In genomic region chr2:19759169-19759568, GRCm38 (mm10) we compare ENCODE assay signal across 9 mouse cellular contexts.
A peak's percentile ranks its signal among the peaks of the same experiment; 100 is the strongest.
DNase-seq lines count a peak whose midpoint lies in the region; TF ChIP-seq lines count a peak whose summit lies in the region.
"Had no signal": no experiment of that assay in that cellular context is flagged by ENCODE, and none has a peak within 500 bp of the region (broad histone marks: within the 10 kb centered on the region; RNA-seq: fewer than 3 reads in every experiment).

No protein-coding gene starts in this region.

- intact Hi-C loops in left cerebral cortex, postnatal 4 days (cut with DNase I) = no loop called here

- no peak overlapping the region for H3K9ac ChIP-seq in ES-E14 (ENCODE audit: insufficient read depth, low read depth, low read length, poor library complexity, severe bottlenecking)

- H3K36me3 ChIP-seq in ES-E14 (ENCODE audit: control insufficient read depth, insufficient read depth, low read length, poor library complexity, severe bottlenecking) = no peaks in the 10 kb centered on the region

- no peaks in the 10 kb centered on the region for H3K4me1 ChIP-seq in ES-E14 (ENCODE audit: control insufficient read depth in 2 of 2, insufficient read depth in 2 of 2, low read length in 2 of 2, poor library complexity in 1 of 2)

- DNase-seq in adrenal gland, postnatal 14 days = peak; percentile 16
- no peak for DNase-seq in adrenal gland, adult 18-20 months (ENCODE audit: low spot score in 2 of 2)
- DNase-seq in left cerebral cortex, adult 11 months (ENCODE audit: low spot score) = peak; percentile 8
- no peak for DNase-seq in left cerebral cortex, adult 8-10 months (ENCODE audit: low spot score in 2 of 2)
- DNase-seq in ES-E14 (ENCODE audit: low read depth, low spot score) (peak; percentile 20), adipocyte (ENCODE audit: low spot score) (no peak)
- peak; percentile 21 for DNase-seq in left cerebral cortex, postnatal 4 days
- no peak for DNase-seq in gastrocnemius, adult 18-20 months (ENCODE audit: low spot score)
- DNase-seq: gastrocnemius, postnatal 14 days had no signal

- in situ Hi-C loops in ES-E14 (cut with MboI; ENCODE audit: low sequenced_read_pairs in 2 of 2, unreplicated experiment in 2 of 2) = no loop called here

- no peaks in the 10 kb centered on the region for H3K9me3 ChIP-seq in ES-E14 (ENCODE audit: control insufficient read depth, insufficient read depth, low read depth, low read length)

- no peak overlapping the region for H3K4me3 ChIP-seq in ES-E14 (ENCODE audit: insufficient read depth in 1 of 2, low read depth in 1 of 2, low read length in 2 of 2, poor library complexity in 1 of 2, severe bottlenecking in 1 of 2)

- H3K27ac ChIP-seq in ES-E14 (ENCODE audit: insufficient read depth, low read depth, low read length, poor library complexity, severe bottlenecking) = no peak overlapping the region

TF ChIP-seq in ES-E14, 5 proteins besides CTCF, POLR2A, EP300 and RAD21:
- no peak for TF ChIP-seq CHD2 (IDR thresholded peaks at IDR 0.05; ENCODE audit: low read depth, low read length)
- no peak for TF ChIP-seq MAFK (IDR thresholded peaks at IDR 0.05; ENCODE audit: insufficient read depth, low read depth, low read length)
- TF ChIP-seq ZNF384 (IDR thresholded peaks at IDR 0.05; ENCODE audit: low read depth, low read length) = no peak
TF ChIP-seq in ES-E14: peak in this region for 0.

Comparison
In these comparisons a context has a peak if more than half of its experiments do, and no peak if none do; other contexts are left out.
1. DNase-seq: peak in adrenal gland, postnatal 14 days (single experiment), left cerebral cortex, adult 11 months (single experiment), ES-E14 (single experiment) and left cerebral cortex, postnatal 4 days (single experiment); none in adrenal gland, adult 18-20 months (0 of 2), left cerebral cortex, adult 8-10 months (0 of 2), adipocyte (single experiment) and gastrocnemius, adult 18-20 months (single experiment).